Mouse (Mus musculus): ENCODE results near the gene Chst14. TPM values are rescaled to one million over a fixed set of nuclear protein-coding genes. Genes with fewer than 3 reads are reported as not detected.

Gene Chst14
- polyA plus RNA-seq, 1 experiment from 2014 or later = 38.0 TPM

- no peak for ATAC-seq (ENCODE audit: insufficient number of reproducible peaks, insufficient read depth, low FRiP score, low read depth)
- H3K4me2 ChIP-seq (replicated peaks; ENCODE audit: low read depth, low read length) = no peak overlapping the region
- 0 out of 2 replicates have a peak, but pooled peaks cover 15% of the 10 kb centered on the region for H3K4me1 ChIP-seq (ENCODE audit: control insufficient read depth, insufficient read depth, low read length)
- no peak overlapping the region for H3K27ac ChIP-seq (ENCODE audit: low read length)
- H3K9me3 ChIP-seq (ENCODE audit: control insufficient read depth, low read depth, low read length) = no peaks in the 10 kb centered on the region
- WGBS = 27% methylated on average over 6 of the region's 6 CpGs
- H3K4me3 ChIP-seq (ENCODE audit: low read depth, low read length) = no peak overlapping the region
- H3K9ac ChIP-seq (replicated peaks; ENCODE audit: low read depth, low read length) = no peak overlapping the region
- no peaks in the 10 kb centered on the region for H3K36me3 ChIP-seq (ENCODE audit: control insufficient read depth, insufficient read depth, low read length)
- H3K27me3 ChIP-seq (ENCODE audit: control insufficient read depth, insufficient read depth, low read length) = peaks cover 14% of the 10 kb centered on the region; the same call in 1 of the 2 replicates
These were observed 51.8 kb downstream of the Chst14 start for GRCm38 (mm10) chr2:118978064-118978463.

Other genes with a start within 250 kb of the Chst14 start
- gene Ankrd63, start 222.5 kb upstream of the Chst14 start, polyA plus RNA-seq (2014; fragmentation: Nextera tagmentation; extraction: Ambion mirVana) = 0.07 TPM in 1 of 2 replicates, not detected in the other
- gene Plcb2, start 198.1 kb upstream of the Chst14 start, polyA plus RNA-seq (2014; fragmentation: Nextera tagmentation; extraction: Ambion mirVana) = 1.3 and 2.0 TPM in 2 replicates
- gene Inafm2, start 180.7 kb upstream of the Chst14 start, polyA plus RNA-seq (2014; fragmentation: Nextera tagmentation; extraction: Ambion mirVana) = 33.0 and 33.5 TPM in 2 replicates
- gene Ccdc9b, start 163.8 kb upstream of the Chst14 start, polyA plus RNA-seq (2014; fragmentation: Nextera tagmentation; extraction: Ambion mirVana) = 0.75 and 1.4 TPM in 2 replicates
- 22.2 and 24.8 TPM in 2 replicates for gene Phgr1, start 153.7 kb upstream of the Chst14 start, polyA plus RNA-seq (2014; fragmentation: Nextera tagmentation; extraction: Ambion mirVana)
- 2.1 and 2.8 TPM in 2 replicates for gene Disp2, start 146.8 kb upstream of the Chst14 start, polyA plus RNA-seq (2014; fragmentation: Nextera tagmentation; extraction: Ambion mirVana)
- 103 and 105 TPM in 2 replicates for gene Knstrn, start 112.5 kb upstream of the Chst14 start, polyA plus RNA-seq (2014; fragmentation: Nextera tagmentation; extraction: Ambion mirVana)
- gene Ivd, start 64.5 kb upstream of the Chst14 start, polyA plus RNA-seq (2014; fragmentation: Nextera tagmentation; extraction: Ambion mirVana) = 55.9 and 57.9 TPM in 2 replicates
- gene Bahd1, start 26.1 kb upstream of the Chst14 start, polyA plus RNA-seq (2014; fragmentation: Nextera tagmentation; extraction: Ambion mirVana) = 1.8 TPM in 2 replicates
- 22.4 and 23.5 TPM in 2 replicates for gene Ccdc32, start 102.9 kb downstream of the Chst14 start, polyA plus RNA-seq (2014; fragmentation: Nextera tagmentation; extraction: Ambion mirVana)
- gene Rpusd2, start 108.3 kb downstream of the Chst14 start, polyA plus RNA-seq (2014; fragmentation: Nextera tagmentation; extraction: Ambion mirVana) = 3.0 and 4.1 TPM in 2 replicates
- 47.6 and 54.4 TPM in 2 replicates for gene Knl1, start 120.6 kb downstream of the Chst14 start, polyA plus RNA-seq (2014; fragmentation: Nextera tagmentation; extraction: Ambion mirVana)
- gene Rad51, start 186.3 kb downstream of the Chst14 start, polyA plus RNA-seq (2014; fragmentation: Nextera tagmentation; extraction: Ambion mirVana) = 41.7 and 43.9 TPM in 2 replicates
- 34.9 and 35.2 TPM in 2 replicates for gene Rmdn3, start 230.5 kb downstream of the Chst14 start, polyA plus RNA-seq (2014; fragmentation: Nextera tagmentation; extraction: Ambion mirVana)
- 2.7 and 2.9 TPM in 2 replicates for gene Gchfr, start 241.3 kb downstream of the Chst14 start, polyA plus RNA-seq (2014; fragmentation: Nextera tagmentation; extraction: Ambion mirVana)
- 0.27 and 0.30 TPM in 2 replicates for gene Gm14137, start 248.0 kb downstream of the Chst14 start, polyA plus RNA-seq (2014; fragmentation: Nextera tagmentation; extraction: Ambion mirVana)